Mouse (Mus musculus): ENCODE measurements around the gene Rbm6.

The Rbm6 gene

GRCm38 (mm10) chr9:107873137-107873536 lies at the start of gene Rbm6:
Gene Rbm6 (minus strand): TSS chr9:107873237.
- no peak for DNase-seq

DNA sequence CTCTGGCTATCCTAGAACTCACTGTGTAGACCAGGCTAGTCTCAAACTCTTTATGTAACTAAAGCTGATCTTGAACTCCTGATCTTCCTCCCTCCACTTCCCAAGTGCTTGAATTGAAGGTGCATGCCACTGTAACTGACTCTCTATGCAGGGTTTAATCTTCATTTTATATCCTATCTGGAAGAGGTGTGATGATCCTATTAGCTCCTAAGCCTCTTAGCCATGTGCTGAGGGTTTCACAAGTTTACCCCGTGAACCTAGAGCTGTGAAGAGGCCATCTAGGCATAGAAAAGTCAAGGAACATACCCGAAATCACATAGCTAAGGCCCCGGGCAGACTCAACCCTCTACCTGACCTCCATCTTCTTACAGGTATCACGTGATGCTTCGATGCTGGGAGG lies 46.4 kb upstream of the Rbm6 start:
- DNase-seq: no peak

- DNase-seq: no peak
These were observed 45.8 kb upstream of the Rbm6 start for GRCm38 (mm10) chr9:107918884-107919283.

- no peak for DNase-seq
These were observed 45.0 kb upstream of the Rbm6 start for GRCm38 (mm10) chr9:107917895-107918608.

GRCm38 (mm10) chr9:107914764-107915420 lies 41.9 kb upstream of the Rbm6 start:
- DNase-seq: no peak

DNA sequence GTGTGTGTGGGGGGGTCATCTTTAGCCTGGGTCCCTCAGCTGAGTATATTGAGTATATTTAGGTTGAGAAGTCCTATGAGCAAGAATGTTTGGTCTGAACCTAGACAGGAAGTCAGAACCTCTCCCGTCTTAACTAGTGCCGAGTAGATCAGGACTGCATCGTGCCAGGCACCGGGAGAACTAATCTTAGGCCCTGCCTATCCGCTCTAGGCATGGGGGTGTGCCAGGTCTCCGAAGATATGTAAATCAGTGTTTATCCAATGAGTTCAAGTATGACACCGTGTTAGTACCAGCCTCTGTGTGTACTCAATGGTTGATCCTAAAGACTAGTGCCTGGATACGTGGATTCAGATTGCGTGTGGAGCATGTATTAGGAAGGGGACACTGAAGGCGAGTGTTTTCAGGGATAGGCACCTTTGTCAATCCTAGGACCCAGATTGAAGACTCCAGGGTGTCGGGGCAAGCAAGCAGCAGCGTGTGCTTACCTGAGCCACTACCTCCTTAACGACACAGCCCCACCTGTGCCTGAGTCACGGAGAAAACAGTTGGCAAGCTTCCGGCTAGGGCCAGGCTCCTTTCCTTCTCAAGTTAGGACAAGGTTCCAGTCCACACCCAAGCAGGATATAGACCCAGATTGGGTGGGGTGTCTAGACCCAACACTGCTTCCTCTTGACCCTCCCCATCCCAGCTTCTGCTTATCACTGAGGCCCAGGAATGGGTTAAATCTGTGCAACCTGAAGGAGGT lies 37.2 kb upstream of the Rbm6 start:
- DNase-seq: no peak

GRCm38 (mm10) chr9:107908410-107909158 lies 35.5 kb upstream of the Rbm6 start:
- no peak for DNase-seq

DNA sequence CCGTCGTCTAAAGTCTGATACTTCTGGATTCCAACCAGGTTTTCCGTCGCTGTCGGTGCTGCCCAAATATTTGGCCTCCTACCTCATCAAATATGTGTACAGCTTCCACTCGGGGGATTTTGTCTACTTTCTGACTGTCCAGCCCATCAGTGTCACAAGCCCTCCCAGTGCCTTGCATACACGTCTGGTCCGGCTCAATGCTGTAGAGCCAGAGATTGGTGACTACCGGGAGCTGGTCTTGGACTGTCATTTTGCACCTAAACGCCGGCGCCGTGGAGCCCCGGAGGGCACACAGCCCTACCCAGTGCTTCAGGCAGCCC lies 34.7 kb upstream of the Rbm6 start:
- no peak for DNase-seq

- no peak for DNase-seq
These were observed 34.1 kb upstream of the Rbm6 start for GRCm38 (mm10) chr9:107906967-107907800.

DNA sequence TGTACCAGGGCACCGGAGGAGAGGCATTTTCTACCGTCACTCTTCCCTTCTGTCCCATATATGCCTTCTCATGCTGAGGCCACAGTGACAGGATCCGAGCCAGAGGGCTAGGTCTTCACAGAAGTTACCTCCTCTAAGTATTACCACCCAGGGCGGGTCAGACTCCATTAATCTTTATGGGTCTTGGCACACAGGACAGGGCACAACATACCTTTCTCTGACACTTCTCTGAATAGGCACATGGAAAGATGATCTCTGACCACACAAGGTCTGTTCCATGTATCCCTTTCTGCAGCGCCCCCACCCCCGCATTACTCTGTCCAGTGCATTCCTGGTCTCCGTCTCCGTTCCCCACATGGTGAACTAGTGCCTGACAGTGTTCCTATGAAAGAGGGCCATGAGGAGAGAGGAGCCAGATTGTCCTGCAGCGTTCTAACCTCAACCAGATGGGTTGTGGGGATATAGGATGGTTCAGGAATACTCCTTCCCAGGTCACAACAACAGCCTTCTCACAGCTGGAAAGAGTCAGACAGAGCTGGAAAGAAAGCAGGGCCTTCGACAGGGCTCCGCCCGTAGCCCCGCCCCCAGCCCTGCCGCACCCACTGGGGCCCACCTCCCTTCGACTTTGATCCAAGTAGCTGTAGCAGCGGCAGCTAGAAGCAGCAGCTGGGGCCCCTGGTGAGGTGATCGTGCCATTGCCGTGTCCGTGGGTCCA lies 33.4 kb upstream of the Rbm6 start, which contains the start of gene Mst1r:
Gene Mst1r (plus strand): TSS at position 622 of the 715 bp plus-strand sequence.
- DNase-seq: no peak

DNA sequence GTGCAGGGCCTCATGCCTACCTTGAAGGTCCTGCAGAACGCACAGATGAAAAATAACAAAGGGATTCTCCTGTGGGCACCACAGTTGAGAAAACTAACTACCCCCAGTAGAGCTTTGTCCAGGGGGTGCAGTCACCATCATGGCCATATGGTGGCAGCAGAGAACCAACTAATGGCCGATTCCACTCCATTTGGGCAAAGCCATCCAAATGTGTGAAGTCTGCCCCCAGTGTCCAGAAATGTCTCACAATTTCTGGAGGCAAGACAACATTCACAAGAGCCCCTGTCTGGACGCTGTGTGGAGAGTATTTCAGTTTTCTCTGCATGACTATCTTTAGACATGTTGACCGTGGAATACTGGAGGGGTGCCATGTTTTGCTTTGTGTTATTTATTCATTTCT lies 31.7 kb upstream of the Rbm6 start:
- peak; percentile 90 for DNase-seq

DNA sequence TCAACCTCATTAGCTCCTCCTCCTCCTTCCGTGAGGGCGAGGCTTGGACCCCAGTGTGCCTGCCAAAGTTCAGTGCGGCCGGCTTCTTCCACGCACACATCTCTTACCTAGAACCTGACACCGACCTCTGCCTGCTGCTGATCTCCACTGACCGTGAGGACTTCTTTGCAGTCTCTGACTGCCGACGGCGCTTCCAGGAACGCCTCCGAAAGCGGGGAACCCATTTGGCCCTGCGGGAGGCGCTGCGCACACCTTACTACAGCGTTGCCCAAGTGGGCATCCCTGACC lies 28.5 kb upstream of the Rbm6 start:
- no peak for DNase-seq

DNA sequence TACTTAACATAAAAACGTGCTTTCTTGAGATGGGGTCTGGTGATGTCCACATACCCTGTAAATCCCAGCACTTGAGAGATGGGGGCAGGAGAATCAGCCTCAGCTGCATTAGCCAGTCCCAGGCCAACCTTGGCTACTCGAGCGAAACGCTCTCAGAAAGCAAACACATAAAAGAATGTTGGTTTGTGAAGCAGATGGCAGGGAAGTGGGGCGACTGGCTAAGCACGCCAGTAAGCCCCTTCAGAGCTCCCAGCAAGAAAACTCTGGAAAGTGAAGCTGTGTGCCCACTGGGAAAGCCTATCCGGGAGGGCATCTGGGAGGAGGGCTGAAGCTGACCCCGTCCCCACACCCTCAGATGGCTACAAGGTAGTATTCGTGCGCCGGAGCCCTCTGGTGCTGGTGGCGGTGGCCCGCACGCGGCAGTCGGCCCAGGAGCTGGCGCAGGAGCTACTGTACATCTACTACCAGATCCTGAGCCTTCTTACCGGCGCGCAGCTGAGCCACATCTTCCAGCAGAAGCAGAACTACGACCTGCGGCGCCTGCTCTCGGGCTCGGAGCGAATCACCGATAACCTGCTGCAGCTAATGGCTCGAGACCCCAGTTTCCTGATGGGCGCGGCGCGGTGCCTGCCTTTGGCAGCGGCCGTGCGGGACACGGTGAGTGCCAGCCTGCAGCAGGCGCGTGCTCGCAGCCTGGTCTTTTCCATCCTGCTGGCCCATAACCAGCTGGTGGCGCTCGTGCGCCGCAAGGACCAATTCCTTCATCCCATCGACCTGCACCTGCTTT lies 28.0 kb upstream of the Rbm6 start:
- DNase-seq: peak; percentile 93

DNA sequence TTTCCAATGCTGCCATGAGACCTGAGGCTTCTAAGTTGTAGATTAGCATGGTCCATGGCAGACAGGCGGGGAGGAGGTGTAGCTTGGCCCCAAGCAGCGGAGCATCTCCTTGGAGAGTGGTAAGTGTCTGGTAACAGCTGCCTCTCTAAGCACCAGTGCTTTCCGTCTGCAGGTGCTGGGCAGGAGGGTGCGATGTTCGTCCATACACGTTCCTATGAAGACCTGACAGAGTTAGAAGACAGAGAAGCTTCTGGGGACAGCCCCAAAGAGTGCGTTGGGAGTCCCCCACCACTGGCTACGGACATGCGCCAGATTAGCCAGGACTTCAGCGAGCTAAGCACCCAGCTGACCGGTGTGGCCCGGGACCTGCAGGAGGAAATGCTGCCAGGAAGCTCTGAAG lies 26.8 kb upstream of the Rbm6 start:
- no peak for DNase-seq

DNA sequence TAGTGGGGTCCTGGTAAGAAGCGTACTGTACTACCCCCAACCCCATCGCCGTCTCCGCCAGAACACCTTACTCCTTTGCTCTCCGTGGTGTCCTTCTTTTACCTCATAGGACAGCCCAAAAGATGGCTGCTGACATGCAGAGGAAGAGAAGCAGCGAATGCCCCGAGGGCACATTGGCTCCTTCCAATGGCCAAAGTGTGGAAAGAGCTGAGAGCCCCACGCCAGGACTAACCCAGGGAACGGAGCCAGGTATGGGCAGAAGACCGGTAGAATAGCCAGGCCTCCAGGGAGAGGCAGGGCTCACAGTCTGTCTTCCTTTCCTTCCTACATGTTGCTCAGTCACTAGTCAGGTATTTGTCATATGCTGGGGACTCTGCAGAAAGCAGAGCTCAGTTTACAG lies 25.5 kb upstream of the Rbm6 start:
- DNase-seq: no peak

DNA sequence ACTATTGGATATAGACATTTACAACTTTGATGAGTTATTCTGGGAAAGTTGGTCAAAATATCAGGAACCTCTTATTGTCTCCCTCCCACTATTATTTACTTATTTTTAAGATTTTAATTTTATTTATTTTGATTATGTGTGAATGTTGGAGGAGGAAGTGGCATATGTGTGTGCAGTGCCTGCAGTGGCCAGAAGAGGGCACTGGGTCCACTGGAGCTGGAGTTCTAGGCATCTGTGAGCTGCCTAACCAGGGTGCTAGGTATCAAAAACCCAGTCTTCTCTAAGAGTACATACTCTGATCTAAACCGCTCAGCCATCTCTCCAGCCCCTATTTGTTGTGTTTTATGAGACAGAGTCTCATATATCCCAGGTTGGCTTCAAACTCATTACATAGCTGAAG lies 18.0 kb upstream of the Rbm6 start:
- DNase-seq: no peak

DNA sequence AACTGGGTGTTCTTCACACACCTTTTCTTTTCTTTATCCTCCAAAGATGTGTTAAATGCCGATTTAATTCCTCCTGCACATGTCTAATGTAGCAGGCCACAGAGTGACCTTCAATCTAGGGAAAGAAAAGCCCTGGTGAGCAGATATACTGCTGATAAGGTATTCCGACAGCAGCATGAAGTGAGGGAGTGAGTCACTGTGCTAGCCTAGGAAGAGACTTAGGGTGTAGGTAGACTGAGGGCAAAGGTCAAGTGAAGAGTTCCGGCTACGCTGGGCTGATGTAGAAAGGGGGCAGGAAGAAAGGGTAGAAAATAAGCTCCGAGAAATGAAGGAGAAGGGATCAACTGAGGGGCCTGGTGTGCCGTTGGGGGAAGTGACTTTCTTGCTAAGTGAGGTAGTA lies 17.2 kb upstream of the Rbm6 start:
- DNase-seq: no peak

DNA sequence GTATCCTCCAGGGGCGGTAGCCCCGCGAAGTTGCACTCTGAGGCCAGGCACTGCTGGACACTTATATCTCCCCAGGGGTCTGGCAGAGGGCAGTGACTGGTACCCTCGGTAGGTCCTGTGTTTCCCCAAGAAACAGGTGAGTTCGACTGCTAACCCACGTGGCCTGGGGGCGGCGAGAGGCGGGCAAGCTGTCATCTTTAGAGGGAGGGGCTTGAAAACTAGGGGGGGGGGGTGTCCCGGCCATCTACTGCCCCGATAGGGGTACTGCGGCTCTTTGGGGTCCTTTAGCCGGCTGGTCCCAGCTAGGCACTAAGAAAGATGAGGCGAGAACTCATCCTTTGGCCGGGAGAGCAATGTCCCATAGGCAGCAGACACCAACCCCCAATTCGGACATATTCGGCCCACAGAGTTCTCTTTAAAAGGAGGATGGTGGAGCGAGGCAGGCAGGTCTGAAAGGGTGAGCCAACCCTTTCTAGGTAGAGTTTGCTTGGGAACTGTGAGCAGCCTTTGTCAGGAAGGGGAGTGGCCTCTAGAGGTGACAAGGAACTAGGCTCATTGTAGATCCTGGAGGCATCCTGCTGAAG lies 15.3 kb upstream of the Rbm6 start:
- DNase-seq: peak; percentile 39

DNA sequence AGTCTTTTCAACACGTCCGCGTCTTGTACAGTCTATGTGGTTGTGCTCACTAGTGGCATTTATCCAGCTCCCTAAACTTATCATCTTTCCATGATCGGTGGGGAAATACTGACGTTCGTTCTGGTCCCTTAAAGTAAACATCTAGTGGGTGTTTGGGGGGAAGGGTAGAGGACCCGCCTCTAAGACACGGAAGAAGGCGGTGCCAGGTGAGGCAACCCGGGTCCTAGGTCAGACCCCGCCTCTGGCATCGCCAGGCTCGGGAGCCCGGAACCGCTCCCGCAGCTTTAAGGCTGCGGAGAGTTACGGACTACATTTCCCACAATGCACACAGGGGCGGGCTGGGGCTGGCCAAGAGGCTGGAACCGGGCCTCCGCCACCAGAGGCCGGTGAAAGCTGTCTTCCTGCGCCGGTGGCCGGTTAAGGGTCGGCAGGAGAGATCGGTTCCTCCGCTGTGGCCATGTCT lies 14.8 kb upstream of the Rbm6 start, which contains the start of gene Mon1a:
Gene Mon1a (plus strand): TSS at position 348 of the 463 bp plus-strand sequence.
- DNase-seq: peak; percentile 87

DNA sequence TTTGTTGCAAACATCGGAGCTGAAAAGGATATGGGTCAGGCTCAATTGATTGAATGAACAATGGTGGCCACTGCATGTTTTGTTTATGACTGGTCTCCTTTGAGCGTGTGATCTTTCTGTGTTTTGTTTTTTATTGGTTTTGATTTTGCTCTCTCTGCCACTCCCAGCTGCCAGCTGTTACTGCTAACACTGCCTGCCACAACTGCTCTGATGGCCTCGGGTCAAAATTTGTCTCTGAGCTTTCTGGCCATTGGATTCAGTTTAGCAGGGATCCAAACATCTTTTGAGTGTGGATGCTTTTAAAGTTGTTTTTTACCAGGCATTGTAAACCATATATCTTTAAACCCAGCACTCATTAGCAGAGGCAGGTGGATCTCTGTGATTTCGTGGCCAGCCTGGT lies 7.4 kb upstream of the Rbm6 start:
- no peak for DNase-seq

Data from cerebellum, adult 8-10 months (tissue).